Mouse (Mus musculus): ENCODE measurements at regions not wholly inside any gene's neighbourhood (a gene's known extent, or its start where the extent isn't known, plus 50 kb on each side); places are given as distances from the start of the nearest gene placed in this dataset.

DNA sequence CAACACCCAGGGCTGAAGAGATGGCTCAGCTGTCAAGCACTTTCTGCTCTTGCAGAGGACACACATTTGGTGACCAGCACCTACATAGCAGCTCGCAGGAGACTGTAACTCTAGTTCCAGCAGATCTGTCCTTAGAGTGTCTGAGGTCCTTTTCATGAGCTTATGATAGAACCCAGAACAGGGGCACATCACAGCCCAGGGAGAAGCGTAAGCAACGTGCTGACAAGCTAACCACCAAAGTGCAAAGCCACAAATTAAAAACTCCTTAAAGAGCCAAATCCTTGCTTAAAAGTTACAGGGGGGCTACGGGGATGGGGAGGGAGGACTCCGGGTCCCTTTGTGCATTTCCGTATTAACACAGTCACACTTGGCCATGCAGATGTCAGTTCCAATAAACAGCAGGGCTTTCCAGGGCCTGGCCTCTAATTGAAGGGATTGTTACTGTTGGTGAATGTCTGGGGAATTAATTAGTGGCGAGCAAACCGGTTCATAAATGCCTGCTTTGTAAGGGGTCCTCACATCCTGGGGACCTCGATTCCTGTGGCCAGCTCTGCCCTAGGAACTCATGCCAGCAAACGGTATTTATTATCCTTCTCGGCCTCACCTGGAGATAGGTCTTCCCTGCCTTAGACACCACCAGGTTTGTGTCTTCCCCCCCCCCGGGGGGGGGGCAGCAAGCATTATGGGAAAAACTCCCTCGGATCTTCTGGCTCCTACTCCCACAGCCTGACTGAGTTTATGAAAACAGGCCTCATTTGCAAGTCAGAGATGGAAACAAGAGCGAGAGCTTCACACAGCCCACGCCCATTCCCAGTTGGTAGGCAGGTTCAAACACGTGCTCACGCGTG is 447.5 kb downstream of the Cd83 start:
- DNase-seq (ENCODE audit: low spot score in 2 of 2), result peak; percentile 66 to 82

DNA sequence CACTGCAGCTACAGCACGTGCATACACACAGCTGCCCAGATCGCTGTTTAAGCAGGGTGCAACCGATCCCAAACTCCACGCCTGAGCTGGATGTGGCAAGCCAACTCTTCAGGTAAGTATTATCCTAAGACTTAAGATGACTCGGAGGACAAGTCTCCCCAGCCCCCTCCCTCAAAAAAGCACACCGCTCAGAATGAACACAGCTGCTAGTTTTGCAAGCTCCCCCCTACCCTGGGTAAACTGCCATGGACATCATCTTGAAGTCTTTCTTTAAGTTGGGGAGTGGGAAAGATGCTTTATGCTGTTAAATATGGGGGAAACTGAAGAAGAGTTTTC is 448.1 kb downstream of the Cd83 start:
- DNase-seq (ENCODE audit: low spot score in 2 of 2), result no peak

DNA sequence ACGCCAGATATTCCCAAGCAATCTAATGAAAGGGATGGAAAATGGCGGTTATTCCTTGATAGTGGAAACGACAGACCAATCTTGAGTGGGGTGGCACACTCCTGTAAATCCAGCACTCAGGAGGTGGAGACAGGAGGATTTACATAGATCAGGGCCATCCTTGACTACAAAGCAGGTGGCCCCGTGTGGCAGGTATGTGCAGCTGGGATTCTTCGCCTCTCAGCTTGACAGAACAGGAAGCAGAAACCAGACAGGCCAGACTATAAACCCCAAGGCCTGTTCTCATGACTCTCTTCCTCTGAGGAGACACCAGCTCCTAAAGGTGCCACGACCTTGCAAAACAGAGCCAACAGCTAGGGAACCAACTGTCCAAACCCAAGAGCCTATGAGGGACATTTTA is 449.7 kb downstream of the Cd83 start:
- DNase-seq (ENCODE audit: low spot score in 2 of 2), result no peak

DNA sequence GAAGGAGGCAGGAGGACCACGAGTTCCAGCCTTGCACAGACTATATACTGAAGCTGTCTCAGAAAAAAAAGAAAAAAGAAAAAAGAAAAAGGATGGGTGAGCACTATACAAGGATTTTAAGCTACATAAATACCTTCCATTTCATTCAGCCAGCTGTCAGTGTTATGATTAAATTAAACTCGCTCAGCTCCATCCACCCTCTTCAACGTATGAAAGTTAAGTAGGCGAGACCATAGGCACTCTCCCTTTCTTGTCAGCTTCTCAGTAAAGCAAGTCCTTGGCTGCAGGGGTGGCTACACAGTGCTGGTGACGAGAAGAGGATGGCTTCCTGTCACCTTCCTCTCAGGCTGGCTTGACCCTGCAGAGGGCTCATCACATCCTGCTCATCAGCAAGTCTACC is 450.7 kb downstream of the Cd83 start:
- DNase-seq (ENCODE audit: low spot score in 2 of 2), result no peak

DNA sequence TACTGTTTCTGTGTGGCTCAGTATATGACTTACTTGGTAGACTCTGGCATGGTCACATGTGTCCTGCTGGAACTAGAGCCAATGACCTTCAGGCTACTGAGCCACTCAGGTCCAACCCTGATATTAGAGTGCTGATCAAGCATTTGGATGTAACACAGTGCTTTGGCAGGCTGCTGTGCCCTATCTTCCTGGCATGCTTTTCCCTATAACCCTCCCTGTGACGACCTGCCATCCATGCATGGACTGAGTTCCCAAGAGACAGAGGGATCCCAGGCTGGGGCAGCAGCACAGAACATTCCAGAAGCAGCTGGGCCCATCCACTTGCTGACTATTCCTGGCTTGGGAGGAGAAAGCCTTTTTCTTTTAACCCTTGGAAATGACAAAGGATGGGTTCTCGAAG is 451.4 kb downstream of the Cd83 start:
- DNase-seq (ENCODE audit: low spot score in 2 of 2), result no peak

DNA sequence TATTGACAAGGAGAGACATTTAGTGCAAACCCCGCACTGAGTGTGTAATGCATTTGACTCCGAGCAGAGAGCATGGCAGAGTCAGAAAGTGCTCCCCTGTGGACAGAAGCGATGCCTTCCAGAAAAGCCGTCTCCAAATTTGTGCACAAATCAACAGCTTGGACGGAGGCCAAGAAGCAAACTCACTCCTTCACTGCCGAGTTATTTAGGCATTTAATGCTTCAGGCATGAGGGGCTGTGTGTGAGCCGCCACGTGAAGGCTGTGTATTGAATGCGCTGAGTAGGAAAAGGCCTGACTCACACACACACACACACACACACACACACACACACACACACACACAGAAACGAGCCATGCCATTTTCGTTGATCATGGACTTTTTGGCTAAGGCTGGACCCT is 453.7 kb downstream of the Cd83 start:
- peak in 1 of 2 experiments; percentile 46 for DNase-seq (ENCODE audit: low spot score in 2 of 2)

DNA sequence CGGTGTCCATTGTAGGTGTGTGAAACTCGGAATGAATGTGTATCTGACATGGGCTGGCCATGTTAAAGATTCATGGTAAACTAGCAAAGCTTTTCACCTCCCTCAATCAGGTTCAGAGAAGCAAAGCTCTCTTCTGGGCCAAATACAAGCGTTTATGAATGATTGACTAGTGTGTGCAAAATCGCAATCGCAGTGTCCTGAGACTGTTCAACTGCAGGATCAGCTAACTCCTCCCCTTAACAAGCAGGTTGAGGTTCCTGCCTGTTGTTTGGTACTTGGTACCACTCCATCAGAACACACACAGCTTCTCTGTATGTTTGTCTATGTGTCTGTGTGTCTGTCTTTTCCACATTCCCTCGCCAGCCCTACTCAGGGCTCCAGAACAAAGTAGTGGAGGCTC is 458.6 kb downstream of the Cd83 start:
- no peak for DNase-seq (ENCODE audit: low spot score in 2 of 2)

DNA sequence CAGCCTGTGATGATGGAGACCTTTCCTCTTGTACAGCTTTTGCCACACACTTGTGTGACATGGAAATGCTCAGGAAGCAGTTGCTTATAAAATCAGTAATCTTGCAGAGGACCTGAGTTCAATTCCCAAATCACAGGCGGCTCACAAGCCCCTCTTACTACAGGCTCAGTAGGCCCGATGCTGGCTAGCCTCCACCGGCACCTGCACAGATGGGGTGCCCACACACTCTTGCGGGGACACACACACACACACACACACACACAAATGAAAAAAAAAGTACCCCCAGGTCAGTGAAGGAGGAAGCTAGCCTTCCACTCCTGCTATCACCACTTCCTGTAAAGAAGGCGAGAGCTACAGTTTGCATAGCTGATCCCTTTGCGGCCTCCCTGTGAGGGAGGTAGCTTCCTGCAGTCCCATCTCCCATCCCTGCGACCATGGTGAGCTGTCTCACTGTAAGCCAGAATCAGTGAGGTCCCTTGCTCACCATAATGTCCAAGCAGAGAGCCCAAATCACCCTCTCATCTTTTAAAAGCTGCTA is 462.2 kb downstream of the Cd83 start:
- DNase-seq (ENCODE audit: low spot score in 2 of 2), result no peak

DNA sequence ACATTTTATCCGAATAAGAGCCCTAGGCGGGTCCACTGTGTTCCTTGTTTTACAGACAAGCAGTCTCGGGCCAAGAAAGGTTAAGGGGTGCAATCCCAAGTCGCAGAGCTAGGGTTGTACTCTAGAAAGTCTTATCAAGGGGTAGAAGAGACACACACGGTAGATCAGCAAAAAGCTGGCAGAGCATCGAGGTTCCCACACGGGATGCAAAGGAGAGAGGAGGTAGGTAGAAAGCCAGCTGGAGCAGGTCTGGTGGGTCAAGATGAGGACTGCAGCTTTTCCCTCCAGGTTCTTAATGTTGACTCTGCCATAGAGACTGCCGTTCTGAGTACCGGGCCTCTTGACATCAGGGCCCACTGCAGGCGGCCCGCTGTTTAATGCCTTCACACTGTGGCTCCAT is 463.3 kb downstream of the Cd83 start:
- no peak for DNase-seq (ENCODE audit: low spot score in 2 of 2)

DNA sequence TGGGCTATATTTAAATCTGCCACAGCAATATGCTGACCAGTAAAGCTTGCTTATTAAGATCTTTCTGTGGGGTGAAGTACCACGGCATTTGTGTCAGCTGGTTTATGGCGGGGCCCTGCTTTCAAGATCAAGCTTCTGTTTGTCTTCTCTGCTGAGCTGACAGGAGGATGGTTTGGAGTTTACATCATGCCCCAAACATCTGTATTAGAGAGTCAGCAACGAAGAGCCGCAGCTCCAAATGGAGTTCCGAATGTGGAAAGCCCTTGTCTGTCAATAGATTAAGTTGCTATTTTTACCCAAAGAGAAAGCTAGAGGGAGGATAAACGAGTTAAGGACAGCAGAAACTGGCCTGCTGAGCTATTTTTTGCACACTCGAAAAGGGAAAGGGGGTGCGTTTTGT is 463.8 kb downstream of the Cd83 start:
- DNase-seq (ENCODE audit: low spot score in 2 of 2), result no peak

DNA sequence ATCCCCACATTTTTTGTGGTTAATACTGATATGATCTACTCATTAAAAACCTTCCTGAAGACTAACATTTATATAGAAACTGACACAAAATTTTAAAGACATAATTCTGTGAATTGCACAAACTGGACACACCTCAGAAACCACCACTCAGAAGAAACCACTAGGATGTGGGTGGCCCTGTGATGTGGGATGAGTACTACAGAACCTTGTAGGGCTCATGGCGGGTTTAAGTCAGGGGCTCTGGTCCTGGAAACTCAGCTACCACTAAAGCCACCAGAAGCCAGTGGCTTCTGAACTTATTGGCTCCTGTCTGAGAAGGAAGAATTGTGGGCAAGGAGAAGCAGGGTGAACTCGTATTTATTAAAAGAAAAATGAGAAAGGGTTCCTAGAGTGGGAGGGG is 464.5 kb downstream of the Cd83 start:
- no peak for DNase-seq (ENCODE audit: low spot score in 2 of 2)

DNA sequence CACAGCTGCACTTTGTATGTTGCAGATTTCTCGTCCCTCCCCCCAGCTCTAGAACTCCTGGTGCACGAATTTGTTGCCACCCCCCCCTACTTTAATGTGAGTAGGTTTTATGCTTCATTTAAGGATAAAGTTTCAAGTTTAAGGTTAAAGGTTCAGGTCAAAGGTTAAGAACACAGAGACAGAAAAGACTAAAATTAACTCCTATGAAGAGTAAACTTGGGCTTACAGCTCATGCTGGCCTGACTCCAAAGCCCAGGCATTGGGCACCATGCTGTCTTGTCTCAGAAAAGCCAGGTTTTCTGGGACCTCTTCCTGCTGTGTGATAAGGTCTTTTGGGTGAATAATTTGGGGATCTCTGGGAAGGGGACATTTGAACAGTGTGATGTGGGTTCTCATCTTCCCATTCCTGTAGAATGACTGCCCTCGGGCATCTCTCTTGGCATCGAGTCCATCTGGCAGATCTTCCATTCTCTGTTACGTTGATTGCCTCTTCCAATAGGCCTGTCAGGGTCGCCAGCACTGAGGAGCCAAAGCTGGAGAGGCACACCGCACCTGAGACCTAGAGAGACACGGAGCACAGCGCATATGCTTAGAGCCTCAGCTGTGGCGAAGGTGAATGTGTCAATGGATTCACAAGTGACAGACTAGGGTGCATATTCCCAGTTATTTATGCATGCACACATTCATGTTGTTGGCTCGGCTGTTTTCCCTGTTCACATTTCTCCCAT is 466.1 kb downstream of the Cd83 start:
- no peak for DNase-seq (ENCODE audit: low spot score in 2 of 2)

DNA sequence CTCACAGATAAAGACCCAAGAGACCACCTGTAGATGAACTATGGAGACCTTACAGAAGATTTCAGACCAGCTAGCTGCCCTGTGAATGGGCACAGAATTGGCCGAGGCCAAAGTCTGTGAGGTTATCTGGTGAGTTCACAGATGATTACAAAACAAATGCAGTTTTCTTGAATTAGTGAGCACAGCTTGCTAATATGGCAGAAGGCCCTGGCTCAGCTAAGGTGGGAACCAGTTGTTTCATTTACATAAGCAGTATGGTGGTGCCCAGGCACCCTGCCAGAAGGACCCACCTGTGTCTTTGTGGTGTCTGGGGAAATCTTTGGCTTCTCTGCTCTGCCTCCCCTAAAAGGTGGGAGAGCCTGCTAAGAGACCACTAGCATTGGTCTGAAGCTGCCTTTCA is 466.9 kb downstream of the Cd83 start:
- DNase-seq (ENCODE audit: low spot score in 2 of 2), result no peak

DNA sequence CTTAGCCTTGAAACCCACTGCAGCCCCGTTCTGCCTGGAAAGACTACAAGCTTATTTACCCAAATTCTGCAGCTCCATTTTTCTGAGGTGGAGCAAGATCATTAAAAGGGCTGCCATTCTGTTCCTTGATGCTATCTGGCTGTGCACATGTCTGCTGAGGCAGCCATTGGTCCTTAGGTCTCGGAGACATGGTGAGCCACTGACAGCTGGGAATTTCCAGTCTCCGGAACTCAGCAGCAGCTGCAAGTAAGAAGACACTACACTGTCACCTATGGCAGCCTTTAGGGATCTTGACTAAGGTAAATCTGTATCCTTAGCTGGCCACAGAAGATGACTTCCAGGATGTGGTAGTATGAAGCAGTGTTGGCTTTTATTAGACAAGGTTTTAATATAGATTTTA is 467.9 kb downstream of the Cd83 start:
- no peak for DNase-seq (ENCODE audit: low spot score in 2 of 2)

DNA sequence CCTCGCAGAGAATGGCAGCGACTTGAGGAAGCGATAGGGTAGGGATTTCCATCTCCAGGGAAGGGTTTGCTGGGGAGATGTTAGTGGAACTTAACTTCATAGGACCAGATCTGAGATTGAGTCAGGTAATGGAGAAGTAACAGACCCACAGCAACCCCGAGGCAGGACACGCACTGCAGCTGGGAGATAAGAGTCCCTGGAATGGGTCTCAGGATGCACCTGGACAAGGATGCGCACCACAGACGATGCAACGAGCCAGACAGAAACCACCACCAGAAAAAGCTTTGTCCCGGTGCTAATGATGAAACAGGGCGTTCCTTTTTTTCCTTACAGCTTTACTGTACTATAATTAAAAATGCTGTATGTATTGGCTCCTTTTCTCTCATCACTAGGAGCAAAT is 470.9 kb upstream of the Jarid2 start:
- no peak for DNase-seq (ENCODE audit: low spot score in 2 of 2)

DNA sequence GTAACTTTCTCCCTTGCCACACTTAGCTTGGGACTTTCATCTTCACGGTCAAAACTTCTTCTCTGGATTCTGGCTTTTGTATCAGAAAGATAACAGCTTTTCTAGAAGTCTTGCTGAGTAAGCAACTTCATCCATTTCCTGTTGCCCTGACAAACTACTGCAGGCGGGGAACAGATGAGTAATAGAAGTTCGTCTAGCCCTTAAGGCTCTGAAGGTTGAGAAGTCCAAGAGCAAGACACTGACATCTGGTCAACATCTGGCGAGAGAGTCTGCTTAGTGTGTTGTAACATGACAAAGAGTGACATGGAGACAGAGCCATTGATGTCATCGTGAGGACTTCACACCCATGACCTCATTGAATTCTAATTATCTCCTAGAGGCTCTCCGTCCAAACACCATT is 469.2 kb upstream of the Jarid2 start:
- no peak for DNase-seq (ENCODE audit: low spot score in 2 of 2)

DNA sequence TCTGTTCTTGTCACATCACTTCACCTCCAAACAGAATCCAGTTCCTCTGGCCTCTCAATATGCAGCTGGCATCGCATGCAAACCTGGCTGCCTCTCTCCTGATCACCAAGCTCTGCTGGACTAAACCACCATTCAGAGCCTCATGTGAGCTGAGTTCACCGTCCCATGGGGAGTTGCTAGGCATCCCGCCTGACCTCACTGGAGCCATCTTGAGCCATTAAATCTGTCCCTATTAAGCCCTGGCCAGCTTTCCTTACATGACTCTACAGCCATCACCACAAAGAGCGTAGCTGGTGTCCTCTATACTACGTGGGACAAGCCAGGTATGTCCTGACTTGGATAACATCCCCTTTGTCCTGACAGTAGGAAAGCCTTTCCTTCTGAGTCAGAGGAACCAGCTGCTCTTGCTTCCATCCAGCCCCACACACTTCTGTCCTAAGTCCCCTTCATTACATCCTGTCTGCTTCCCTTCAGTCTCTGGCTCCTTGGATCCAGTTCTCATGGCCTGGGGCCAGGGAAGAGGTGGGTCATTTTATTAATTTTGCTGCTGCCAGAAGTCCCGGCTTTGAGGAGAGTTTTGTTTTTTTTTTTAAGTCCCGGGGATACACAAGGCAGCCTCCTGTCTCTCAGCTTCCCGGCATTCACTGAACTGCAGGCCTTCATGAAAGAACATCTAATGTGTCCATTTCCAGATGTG is 468.5 kb upstream of the Jarid2 start:
- no peak for DNase-seq (ENCODE audit: low spot score in 2 of 2)

DNA sequence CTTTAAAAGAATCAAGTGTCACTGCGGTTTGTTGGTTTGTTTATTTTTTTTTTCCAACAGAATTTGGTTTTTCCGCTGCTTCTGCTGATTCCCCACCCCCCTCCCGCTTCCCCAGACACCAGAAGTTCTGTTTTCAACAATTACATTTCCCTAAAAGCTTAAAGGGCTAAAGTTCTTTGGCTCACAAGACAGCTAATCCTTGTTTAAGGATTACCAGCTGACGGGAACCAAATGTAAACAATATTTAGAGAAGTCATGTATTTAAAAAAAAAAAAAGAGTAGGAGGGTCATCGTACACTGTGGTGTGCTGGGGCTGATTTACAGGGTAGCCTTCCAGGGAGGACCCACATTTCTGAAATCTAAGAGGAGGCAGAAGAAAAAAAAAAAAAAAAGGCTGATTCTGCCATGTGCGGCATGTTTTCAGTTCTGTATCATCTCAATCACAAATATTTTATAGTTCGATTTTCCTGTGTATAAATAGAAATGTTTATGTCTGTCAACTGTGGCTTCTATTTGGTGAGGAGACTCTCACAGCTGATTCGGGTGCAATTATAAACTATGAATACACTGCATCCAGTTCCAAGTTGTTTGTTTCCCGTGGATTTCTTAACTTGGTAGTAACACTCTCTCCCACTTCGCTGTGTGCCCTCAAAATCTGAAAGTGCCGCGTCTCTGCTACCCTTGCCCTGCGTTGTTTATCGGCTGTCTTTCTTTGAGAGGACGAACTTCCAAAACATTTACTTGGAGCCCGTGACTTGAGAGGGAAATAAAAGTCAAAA is 456.3 kb upstream of the Jarid2 start:
- no peak for DNase-seq (ENCODE audit: low spot score in 2 of 2)

DNA sequence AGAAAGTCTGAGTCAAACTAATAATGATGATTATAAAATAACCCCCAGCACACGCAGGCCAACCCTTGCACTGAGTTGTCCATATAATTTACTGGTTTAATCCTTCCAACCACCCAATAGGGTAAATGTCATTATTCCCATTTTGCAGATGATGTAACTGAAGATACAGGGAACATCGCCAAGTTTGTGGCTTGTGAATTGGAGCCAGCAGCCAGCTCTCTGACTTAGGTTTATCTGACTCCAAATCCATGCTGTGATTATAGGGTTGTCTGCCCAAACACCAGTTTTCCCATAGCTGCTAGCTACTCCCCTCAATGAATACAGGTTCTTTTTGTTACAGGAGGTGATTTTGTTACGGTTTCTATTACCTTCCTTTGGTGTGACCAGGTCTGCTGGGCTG is 451.3 kb upstream of the Jarid2 start:
- DNase-seq (ENCODE audit: low spot score in 2 of 2), result no peak

DNA sequence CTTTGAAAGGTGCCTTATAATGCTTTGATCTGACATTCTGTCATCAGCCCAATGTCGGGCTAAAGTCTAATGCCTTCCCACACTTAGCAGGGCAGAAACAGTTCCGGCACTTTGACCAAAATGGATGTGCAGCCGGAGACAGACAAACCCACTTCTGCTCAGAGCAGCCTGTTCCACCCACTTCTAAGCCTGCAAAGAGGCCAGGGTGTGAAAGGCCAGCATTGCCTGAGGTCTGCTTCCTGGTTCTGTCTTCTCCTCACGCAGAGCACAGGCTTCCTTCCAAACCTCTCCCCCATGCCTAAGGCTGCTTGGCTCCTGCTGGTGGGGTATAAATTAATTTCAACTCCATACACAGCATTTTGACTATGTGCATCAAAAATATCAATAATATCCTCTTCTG is 450.2 kb upstream of the Jarid2 start:
- DNase-seq (ENCODE audit: low spot score in 2 of 2), result peak in 1 of 2 experiments; percentile 28

DNA sequence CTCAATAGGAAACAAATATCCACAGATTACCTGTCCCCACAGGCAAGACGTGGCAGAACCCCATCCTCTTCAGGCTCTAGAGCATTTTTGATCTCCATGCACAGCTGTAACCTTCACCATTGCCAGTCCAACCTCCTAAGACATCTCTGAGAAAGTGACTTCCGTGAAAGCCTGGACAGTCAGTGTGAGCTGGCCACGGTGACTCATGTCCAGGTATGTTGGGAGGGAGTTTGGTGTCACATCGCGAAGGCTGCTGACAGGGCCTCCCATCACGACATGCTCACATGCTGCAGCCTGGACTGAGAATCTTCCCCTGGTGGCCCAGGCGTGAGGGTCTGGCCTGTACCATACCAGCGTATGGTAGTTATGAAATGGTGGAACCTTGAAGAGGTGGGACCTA is 449.0 kb upstream of the Jarid2 start:
- no peak for DNase-seq (ENCODE audit: low spot score in 2 of 2)
